Mouse (Mus musculus): ENCODE measurements around the gene Col23a1.

GRCm38 (mm10) chr11:51594715-51595350 is 305.1 kb downstream of the Col23a1 start:
- TF ChIP-seq POLR2A (IDR thresholded peaks at IDR 0.05; ENCODE audit: insufficient read length, low read depth) (no peak), MYOD1 (IDR thresholded peaks at IDR 0.05; ENCODE audit: control insufficient read depth in 1 of 3, insufficient read length in 2 of 3, low read depth in 2 of 3) (no peak), REST (IDR thresholded peaks at IDR 0.05; ENCODE audit: insufficient read depth, insufficient read length) (no peak), MAX (IDR thresholded peaks at IDR 0.05; ENCODE audit: low read depth) (no peak), TCF12 (IDR thresholded peaks at IDR 0.05; ENCODE audit: insufficient read depth, poor library complexity, severe bottlenecking) (no peak), POLR2AphosphoS2 (IDR thresholded peaks at IDR 0.05; ENCODE audit: insufficient read length, low read depth) (peak; percentile 47), USF1 (IDR thresholded peaks at IDR 0.05; ENCODE audit: low read depth) (no peak)

Data from myocyte (in vitro differentiated cells).